Mouse (Mus musculus) MEL (cell line): ENCODE data around the gene Ncoa3.
A peak's percentile ranks its signal among the peaks of the same experiment; 100 is the strongest.

Experiments used
- CTCF ChIP-seq, 3 experiments: IDR thresholded peaks in 2 of 3; conservative IDR thresholded peaks in 1 of 3; 2 replicates each; pipeline ENCODE4 v1.5.1; 2011 to 2012; ENCODE audit warnings: low read length in 3 of 3, low read depth in 2 of 3, mild to moderate bottlenecking in 2 of 3, improper control_type of control experiment in 1 of 3, inconsistent platforms in 1 of 3, mixed read lengths in 1 of 3, moderate library complexity in 1 of 3; ENCODE audit not compliant: control insufficient read depth in 1 of 3, insufficient read depth in 1 of 3, poor library complexity in 1 of 3, severe bottlenecking in 1 of 3
- E2F4 ChIP-seq: IDR thresholded peaks from 2 replicates; pipeline ENCODE4 v1.6.1; 2011; ENCODE audit warnings: low read depth, low read length, improper control_type of control experiment, borderline replicate concordance
- ETS1 ChIP-seq: IDR thresholded peaks from 2 replicates; pipeline ENCODE4 v1.6.1; 2012; ENCODE audit warnings: low read depth, mild to moderate bottlenecking, inconsistent platforms, low read length, improper control_type of control experiment, moderate library complexity
- MYB ChIP-seq: IDR thresholded peaks from 2 replicates; pipeline ENCODE4 v1.6.1; 2011; ENCODE audit warnings: mild to moderate bottlenecking, low read depth, low read length, improper control_type of control experiment
- RAD21 ChIP-seq: IDR thresholded peaks from 2 replicates; pipeline ENCODE4 v1.6.1; 2011; ENCODE audit warnings: mild to moderate bottlenecking, low read depth, low read length, improper control_type of control experiment
- TAL1 ChIP-seq: IDR thresholded peaks from 2 replicates; pipeline ENCODE4 v1.6.1; 2012; ENCODE audit warnings: mild to moderate bottlenecking, inconsistent platforms, low read length, moderate library complexity, mixed read lengths

DNA sequence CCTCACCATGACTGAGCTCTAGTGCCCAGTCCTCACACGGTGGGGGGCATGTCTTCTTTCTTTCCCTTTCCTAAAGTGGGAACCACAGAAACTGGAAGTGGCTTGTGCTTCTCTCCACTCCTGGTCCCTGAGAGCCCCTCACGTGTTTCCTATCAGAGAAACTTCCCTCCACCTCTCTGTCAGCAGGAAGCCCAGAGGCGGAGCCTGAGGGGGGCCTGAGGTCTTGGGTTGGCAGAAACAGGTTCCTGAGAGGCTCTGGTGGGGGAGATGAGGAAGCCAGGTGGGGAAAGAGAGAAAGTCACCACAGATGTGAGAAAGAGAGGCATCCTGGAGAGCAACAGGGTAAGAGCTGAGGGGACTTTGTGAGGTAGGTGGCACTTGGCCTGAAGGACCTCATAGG lies 42.7 kb upstream of the Ncoa3 start:
- TF ChIP-seq RAD21 (no peak), MYB (no peak), ETS1 (peak; percentile 43; the same call in 1 of the 2 replicates), CTCF (IDR thresholded peaks at IDR 0.05 in 2 of 3, conservative IDR thresholded peaks at IDR 0.05 in 1 of 3; ENCODE audit: control insufficient read depth in 1 of 3, insufficient read depth in 1 of 3, low read depth in 2 of 3, low read length in 3 of 3, poor library complexity in 1 of 3, severe bottlenecking in 1 of 3) (no peak), TAL1 (no peak), E2F4 (no peak)
